Mouse (Mus musculus) yolk sac, embryonic 10.5 days (tissue): ENCODE measurements around the gene 4933430I17Rik.
"Not testable (repeated sequence)": the region's sequence is repeated elsewhere in the genome, so short reads cannot be mapped to it uniquely, and the experiment has no call there.

Experiments used
- DNase-seq: peaks from one replicate; pipeline ENCODE4 v3.0.0-alpha.2; 2017; ENCODE audit warnings: low spot score

Gene 4933430I17Rik

GRCm38 (mm10) chr4:62544801-62545200 lies 19.6 kb downstream of the 4933430I17Rik start:
- no peak for DNase-seq

GRCm38 (mm10) chr4:62551966-62552365 lies 26.8 kb downstream of the 4933430I17Rik start:
- no peak for DNase-seq

GRCm38 (mm10) chr4:62557436-62557835 lies 32.3 kb downstream of the 4933430I17Rik start:
- DNase-seq = no peak

GRCm38 (mm10) chr4:62559797-62560329 lies 34.7 kb downstream of the 4933430I17Rik start, which contains the start of gene Rgs3:
Rgs3 (plus strand) TSS chr4:62559847.
- DNase-seq = no peak

GRCm38 (mm10) chr4:62560963-62561629 lies 35.9 kb downstream of the 4933430I17Rik start:
- DNase-seq = peak; percentile 69

GRCm38 (mm10) chr4:62561630-62562001 lies 36.4 kb downstream of the 4933430I17Rik start:
- DNase-seq = no peak

GRCm38 (mm10) chr4:62562006-62562405 lies 36.8 kb downstream of the 4933430I17Rik start:
- DNase-seq = no peak

GRCm38 (mm10) chr4:62566530-62566929 lies 41.4 kb downstream of the 4933430I17Rik start:
- DNase-seq = peak; percentile 53

- no peak for DNase-seq
Observed at GRCm38 (mm10) chr4:62567696-62568095, 42.5 kb downstream of the 4933430I17Rik start.

- no peak for DNase-seq
Observed at GRCm38 (mm10) chr4:62568359-62568758, 43.2 kb downstream of the 4933430I17Rik start.

- no peak for DNase-seq
Observed at GRCm38 (mm10) chr4:62569603-62570002, 44.4 kb downstream of the 4933430I17Rik start.

GRCm38 (mm10) chr4:62570029-62570428 lies 44.9 kb downstream of the 4933430I17Rik start:
- DNase-seq = no peak

GRCm38 (mm10) chr4:62582365-62583264 lies 57.4 kb downstream of the 4933430I17Rik start:
- no peak for DNase-seq

GRCm38 (mm10) chr4:62583265-62584092 lies 58.3 kb downstream of the 4933430I17Rik start:
- DNase-seq = peak; percentile 38

GRCm38 (mm10) chr4:62587067-62587466 lies 61.9 kb downstream of the 4933430I17Rik start:
- DNase-seq = no peak

GRCm38 (mm10) chr4:62590878-62591277 lies 65.7 kb downstream of the 4933430I17Rik start:
- DNase-seq = no peak

- peak; percentile 73 for DNase-seq
Observed at GRCm38 (mm10) chr4:62591326-62591725, 66.2 kb downstream of the 4933430I17Rik start.

GRCm38 (mm10) chr4:62593546-62594240 lies 68.5 kb downstream of the 4933430I17Rik start:
- DNase-seq = not testable (repeated sequence)

- no peak for DNase-seq
Observed at GRCm38 (mm10) chr4:62594442-62594841, 69.3 kb downstream of the 4933430I17Rik start.

GRCm38 (mm10) chr4:62596051-62596450 lies 70.9 kb downstream of the 4933430I17Rik start:
- DNase-seq = no peak
